ENCODE assay signal across 9 mouse cellular contexts in genomic region chr4:107177506-107177905, GRCm38 (mm10). TPM values are rescaled to one million over a fixed set of nuclear protein-coding genes. Genes with fewer than 3 reads are reported as not detected.
DNase-seq lines count a peak whose midpoint lies in the region; ATAC-seq and TF ChIP-seq lines count a peak whose summit lies in the region.
"Had no signal": no experiment of that assay in that cellular context is flagged by ENCODE, and none has a peak within 500 bp of the region (broad histone marks: within the 10 kb centered on the region; RNA-seq: fewer than 3 reads in every experiment).

No protein-coding gene starts in this region.

- no peak for TF ChIP-seq CTCF in left cerebral cortex, adult 2 months (IDR thresholded peaks at IDR 0.05)
- TF ChIP-seq CTCF in midbrain, postnatal 0 days (IDR thresholded peaks at IDR 0.05): no peak

- peak overlapping the region; percentile 82 for H3K9ac ChIP-seq in embryonic facial prominence, embryonic 11.5 days (replicated peaks; ENCODE audit: low read length)
- H3K9ac ChIP-seq in hindbrain, embryonic 15.5 days: peak overlapping the region; percentile 58
- peak overlapping the region; percentile 80; the same call in 1 of the 2 replicates for H3K9ac ChIP-seq in midbrain, postnatal 0 days (replicated peaks; ENCODE audit: low read length, poor library complexity, severe bottlenecking)

- DNase-seq in left cerebral cortex, adult 2 months (ENCODE audit: extremely low spot score in 1 of 2, low spot score in 2 of 2): no peak
- no peak for DNase-seq in left cerebral cortex, adult 18-20 months (ENCODE audit: low spot score in 2 of 2)
- no peak for DNase-seq in embryonic facial prominence, embryonic 11.5 days (ENCODE audit: low spot score)
- DNase-seq in midbrain, postnatal 0 days (ENCODE audit: low spot score): no peak
- no peak for DNase-seq in adrenal gland, postnatal 14 days
- DNase-seq in left cerebral cortex, postnatal 25 days (ENCODE audit: low spot score in 2 of 2): no peak

- WGBS in embryonic facial prominence, embryonic 11.5 days: 56% methylated on average over 11 of the region's 11 CpGs
- WGBS in hindbrain, embryonic 15.5 days: 56% methylated on average over 11 of the region's 11 CpGs
- 52% methylated on average over 11 of the region's 11 CpGs for WGBS in midbrain, postnatal 0 days

- ATAC-seq in embryonic facial prominence, embryonic 11.5 days (replicated peaks; ENCODE audit: insufficient number of reproducible peaks, low FRiP score, low TSS enrichment, low read depth): no peak
- no peak for ATAC-seq in hindbrain, embryonic 15.5 days (ENCODE audit: low FRiP score, low read depth)
- no peak for ATAC-seq in midbrain, postnatal 0 days (ENCODE audit: low FRiP score)
- ATAC-seq in CD4-positive, CD25-positive, alpha-beta regulatory T cell, adult 4 months: no peak

- peak overlapping the region; percentile 58 for H3K4me2 ChIP-seq in embryonic facial prominence, embryonic 11.5 days (ENCODE audit: low read depth, low read length)
- H3K4me2 ChIP-seq in hindbrain, embryonic 15.5 days: peak overlapping the region; percentile 70
- H3K4me2 ChIP-seq in midbrain, postnatal 0 days (ENCODE audit: low read depth, low read length, poor library complexity, severe bottlenecking): peak overlapping the region; percentile 53

- H3K4me3 ChIP-seq in left cerebral cortex, adult 2 months: peak overlapping the region; percentile 64
- peak overlapping the region; percentile 98 for H3K4me3 ChIP-seq in embryonic facial prominence, embryonic 11.5 days (ENCODE audit: low read depth, low read length)
- H3K4me3 ChIP-seq in hindbrain, embryonic 15.5 days: peak overlapping the region; percentile 58
- H3K4me3 ChIP-seq in midbrain, postnatal 0 days (ENCODE audit: low read depth, low read length): peak overlapping the region; percentile 95

- peak overlapping the region; percentile 99 for H3K27ac ChIP-seq in left cerebral cortex, adult 2 months
- peak overlapping the region; percentile 95; the same call in 1 of the 2 replicates for H3K27ac ChIP-seq in embryonic facial prominence, embryonic 11.5 days (replicated peaks; ENCODE audit: low read depth, low read length)
- peak overlapping the region; percentile 97 for H3K27ac ChIP-seq in hindbrain, embryonic 15.5 days (replicated peaks)
- H3K27ac ChIP-seq in midbrain, postnatal 0 days (ENCODE audit: low read depth, low read length): peak overlapping the region; percentile 96

- no peaks in the 10 kb centered on the region for H3K9me3 ChIP-seq in embryonic facial prominence, embryonic 11.5 days (replicated peaks; ENCODE audit: control insufficient read depth, low read length)
- H3K9me3 ChIP-seq in hindbrain, embryonic 15.5 days: no peaks in the 10 kb centered on the region
- no peaks in the 10 kb centered on the region for H3K9me3 ChIP-seq in midbrain, postnatal 0 days (ENCODE audit: low read length)

- intact Hi-C loops in left cerebral cortex, adult 2 months (cut with DNase I): loop anchor here (5.0 kb wide), 1 partner anchor 170 kb away; no protein-coding TSS in a partner anchor
- intact Hi-C loops in left cerebral cortex, postnatal 25 days (cut with DNase I): loop anchor here (5.0 kb wide), 1 partner anchor 335 kb away; no protein-coding TSS in a partner anchor

- H3K27me3 ChIP-seq in embryonic facial prominence, embryonic 11.5 days (ENCODE audit: control insufficient read depth, insufficient read depth, low read length): no peaks in the 10 kb centered on the region
- no peaks in the 10 kb centered on the region for H3K27me3 ChIP-seq in hindbrain, embryonic 15.5 days
- no peaks in the 10 kb centered on the region for H3K27me3 ChIP-seq in midbrain, postnatal 0 days (ENCODE audit: insufficient read depth, low read length)

- H3K36me3 ChIP-seq in embryonic facial prominence, embryonic 11.5 days (replicated peaks; ENCODE audit: control insufficient read depth, insufficient read depth, low read depth, low read length): no peaks in the 10 kb centered on the region; the same call in 1 of the 2 replicates
- peaks cover 12% of the 10 kb centered on the region for H3K36me3 ChIP-seq in hindbrain, embryonic 15.5 days
- peaks cover 8% of the 10 kb centered on the region for H3K36me3 ChIP-seq in midbrain, postnatal 0 days (ENCODE audit: insufficient read depth, low read length)

- no peaks in the 10 kb centered on the region for H3K4me1 ChIP-seq in embryonic facial prominence, embryonic 11.5 days (ENCODE audit: control insufficient read depth, insufficient read depth, low read length)
- H3K4me1 ChIP-seq in hindbrain, embryonic 15.5 days (replicated peaks): peaks cover 39% of the 10 kb centered on the region
- peaks cover 7% of the 10 kb centered on the region; the same call in 1 of the 2 replicates for H3K4me1 ChIP-seq in midbrain, postnatal 0 days (ENCODE audit: insufficient read depth, low read length)

RNA-seq across cellular contexts. Expression of gene Tmem59, which starts 0.7 kb away (rescaled TPM):
- 100 to 1,000 TPM; 217 to 233 TPM for total RNA-seq in left cerebral cortex, adult 2 months (2021)
- 100 to 1,000 TPM; 233 to 241 TPM for total RNA-seq in left cerebral cortex, adult 18-20 months (2021)
- 370 and 373 TPM in 2 replicates for polyA plus RNA-seq in embryonic facial prominence, embryonic 11.5 days (2014; fragmentation: Nextera tagmentation; extraction: Ambion mirVana)
- 355 and 390 TPM in 2 replicates for polyA plus RNA-seq in hindbrain, embryonic 15.5 days (2015; fragmentation: Nextera tagmentation; extraction: Ambion mirVana)
- total RNA-seq in midbrain, postnatal 0 days (2014; rRNA removed): 127 and 153 TPM in 2 replicates
- 338 and 347 TPM in 2 replicates for polyA plus RNA-seq in midbrain, postnatal 0 days (2015; fragmentation: Nextera tagmentation; extraction: Ambion mirVana)
- polyA plus RNA-seq in CD4-positive, CD25-positive, alpha-beta regulatory T cell, adult 4 months (2017; shearing (Covaris generic)): 100 to 1,000 TPM; 439 to 478 TPM
- total RNA-seq in adrenal gland, postnatal 14 days (2021): 261 and 291 TPM in 2 replicates
- total RNA-seq in left cerebral cortex, postnatal 25 days (2021): 100 to 1,000 TPM; 219 to 231 TPM

RNA-seq across cellular contexts. Expression of gene Tceanc2, which starts 1.4 kb away (rescaled TPM):
- 10 to 100 TPM; 13.9 to 16.1 TPM for total RNA-seq in left cerebral cortex, adult 2 months (2021)
- total RNA-seq in left cerebral cortex, adult 18-20 months (2021): 10 to 100 TPM; 14.0 to 15.9 TPM
- 24.6 and 29.8 TPM in 2 replicates for polyA plus RNA-seq in embryonic facial prominence, embryonic 11.5 days (2014; fragmentation: Nextera tagmentation; extraction: Ambion mirVana)
- 16.6 and 37.6 TPM in 2 replicates for polyA plus RNA-seq in hindbrain, embryonic 15.5 days (2015; fragmentation: Nextera tagmentation; extraction: Ambion mirVana)
- total RNA-seq in midbrain, postnatal 0 days (2014; rRNA removed): 8.1 and 12.1 TPM in 2 replicates
- 21.3 and 33.4 TPM in 2 replicates for polyA plus RNA-seq in midbrain, postnatal 0 days (2015; fragmentation: Nextera tagmentation; extraction: Ambion mirVana)
- 10 to 100 TPM; 19.4 to 19.8 TPM for polyA plus RNA-seq in CD4-positive, CD25-positive, alpha-beta regulatory T cell, adult 4 months (2017; shearing (Covaris generic))
- 27.9 and 31.3 TPM in 2 replicates for total RNA-seq in adrenal gland, postnatal 14 days (2021)
- total RNA-seq in left cerebral cortex, postnatal 25 days (2021): 10 to 100 TPM; 17.3 to 19.0 TPM

RNA-seq across cellular contexts. Expression of gene Ldlrad1, which starts 31.5 kb away (rescaled TPM):
- total RNA-seq in left cerebral cortex, adult 2 months (2021): not detected
- not detected for total RNA-seq in left cerebral cortex, adult 18-20 months (2021)
- polyA plus RNA-seq in embryonic facial prominence, embryonic 11.5 days (2014; fragmentation: Nextera tagmentation; extraction: Ambion mirVana): not detected in 2 replicates
- polyA plus RNA-seq in hindbrain, embryonic 15.5 days (2015; fragmentation: Nextera tagmentation; extraction: Ambion mirVana): not detected in 2 replicates
- total RNA-seq in midbrain, postnatal 0 days (2014; rRNA removed): not detected in 2 replicates
- not detected in 2 replicates for polyA plus RNA-seq in midbrain, postnatal 0 days (2015; fragmentation: Nextera tagmentation; extraction: Ambion mirVana)
- polyA plus RNA-seq in CD4-positive, CD25-positive, alpha-beta regulatory T cell, adult 4 months (2017; shearing (Covaris generic)): under 1 TPM in 1 of 2 experiments, not detected in 1; 0.30 TPM
- total RNA-seq in adrenal gland, postnatal 14 days (2021): not detected in 2 replicates
- not detected for total RNA-seq in left cerebral cortex, postnatal 25 days (2021)
- total RNA-seq: adrenal gland, postnatal 36 days had no signal
